Mouse (Mus musculus) liver, adult 2 months (tissue): ENCODE data around the gene Ube4a.

Source experiments
- CTCF ChIP-seq: fragments of 200-500 bp; IDR thresholded peaks from 2 replicates; pipeline ENCODE4 v1.5.1; 2011; ENCODE audit warnings: low read depth, low read length, control low read depth
- POLR2A ChIP-seq: fragments of 200-500 bp; IDR thresholded peaks from 2 replicates; pipeline ENCODE4 v1.6.1; 2011; ENCODE audit warnings: low read length, control low read depth; ENCODE audit not compliant: insufficient read depth; ENCODE audit errors: extremely low read depth

DNA sequence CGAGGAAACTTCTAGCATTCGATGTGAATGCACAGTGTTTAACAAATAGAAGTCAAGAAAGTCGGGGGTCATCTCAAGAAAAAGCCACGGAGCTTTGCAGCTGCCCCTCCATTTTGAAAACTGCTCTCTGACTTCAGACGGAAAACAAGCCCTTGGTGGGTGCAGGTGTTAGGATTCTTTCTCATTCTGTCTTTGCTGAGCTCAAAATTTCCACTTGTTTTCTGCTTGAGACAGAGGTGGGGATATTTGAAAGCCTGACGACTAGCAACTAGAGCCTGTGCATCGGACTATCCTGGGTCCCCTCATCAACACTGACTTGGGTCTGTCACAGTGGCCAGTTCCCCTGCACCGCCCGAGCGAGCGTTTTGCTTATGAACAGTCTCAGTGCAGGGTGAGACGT, 42.0 kb upstream of the Ube4a start:
- no peak for TF ChIP-seq POLR2A
- TF ChIP-seq CTCF, result no peak
